Mouse (Mus musculus): ENCODE measurements around the gene Vmp1. TPM values are rescaled to one million over a fixed set of nuclear protein-coding genes. Genes with fewer than 3 reads are reported as not detected.

Vmp1 gene
- total RNA-seq, 2 experiments from 2014 or later, result 143 to 150 TPM

Small RNA genes within 50 kb of the gene (microRNA-seq; reads per million reads assigned to microRNA genes)
- 930 to 937 reads per million in 2 experiments for gene Mir21a

Other genes starting within 250 kb of the Vmp1 start
- 10 to 100 TPM; 29.2 to 34.4 TPM for gene Rnft1, start 199.2 kb downstream of the Vmp1 start, total RNA-seq (2021)
- gene Rps6kb1, start 139.0 kb downstream of the Vmp1 start, total RNA-seq (2021), result 10 to 100 TPM; 35.5 to 36.7 TPM
- 1 to 10 TPM; 4.8 to 5.0 TPM for gene Tubd1, start 138.8 kb downstream of the Vmp1 start, total RNA-seq (2021)
- 1 to 10 TPM; 7.8 to 8.9 TPM for gene Ptrh2, start 149 bp upstream of the Vmp1 start, total RNA-seq (2021)
- gene Cltc, start 73.7 kb upstream of the Vmp1 start, total RNA-seq (2021), result 100 to 1,000 TPM; 534 to 538 TPM
- 10 to 100 TPM; 22.8 to 22.9 TPM for gene Dhx40, start 123.9 kb upstream of the Vmp1 start, total RNA-seq (2021)